Mouse (Mus musculus) liver, adult 2 months (tissue): ENCODE measurements around the gene Gm20662.

Experiments
- CTCF ChIP-seq: fragments of 200-500 bp; IDR thresholded peaks from 2 replicates; pipeline ENCODE4 v1.5.1; 2011; ENCODE audit warnings: low read depth, low read length, control low read depth
- POLR2A ChIP-seq: fragments of 200-500 bp; IDR thresholded peaks from 2 replicates; pipeline ENCODE4 v1.6.1; 2011; ENCODE audit warnings: low read length, control low read depth; ENCODE audit not compliant: insufficient read depth; ENCODE audit errors: extremely low read depth

GRCm38 (mm10) chr9:108017127-108017526, 21.0 kb downstream of the Gm20662 start:
- TF ChIP-seq POLR2A, result no peak
- no peak for TF ChIP-seq CTCF
